Mouse (Mus musculus) adrenal gland, postnatal 36 days (tissue): ENCODE results near the gene H2-T24. TPM values are rescaled to one million over a fixed set of nuclear protein-coding genes. Genes with fewer than 3 reads are reported as not detected.
"Not testable (repeated sequence)": the region's sequence is repeated elsewhere in the genome, so short reads cannot be mapped to it uniquely, and the experiment has no call there.

Experiments
- DNase-seq, 2 experiments: peaks; one replicate each; pipeline ENCODE4 v3.0.0; 2021; ENCODE audit warnings: mixed read lengths in 1 of 2
- total RNA-seq, 2 experiments: library from RNA; stranded (reverse); gene quantifications; 2 replicates each; pipeline ENCODE4 v1.2.3; 2021

H2-T24 gene
- total RNA-seq, 2 experiments from 2014 or later = 6.5 to 9.3 TPM

- DNase-seq = peak; percentile 33 to 55
These were observed 3.6 kb upstream of the H2-T24 start for GRCm38 (mm10) chr17:36023710-36024654.

- DNase-seq = no peak
These were observed 2.6 kb upstream of the H2-T24 start for GRCm38 (mm10) chr17:36022922-36023321.

- no peak for DNase-seq
These were observed 1.7 kb upstream of the H2-T24 start for GRCm38 (mm10) chr17:36022098-36022497.

- DNase-seq = no peak
These were observed 949 bp upstream of the H2-T24 start for GRCm38 (mm10) chr17:36021309-36021708.

- no peak for DNase-seq
These were observed 841 bp downstream of the H2-T24 start for GRCm38 (mm10) chr17:36019519-36019918.

- peak; percentile 34 to 51 for DNase-seq
These were observed 1.4 kb downstream of the H2-T24 start for GRCm38 (mm10) chr17:36018979-36019378.

- no peak for DNase-seq
These were observed 3.3 kb downstream of the H2-T24 start for GRCm38 (mm10) chr17:36017046-36017445.

- DNase-seq = no peak
These were observed 5.4 kb downstream of the H2-T24 start for GRCm38 (mm10) chr17:36014977-36015376.

GRCm38 (mm10) chr17:36004409-36004808 lies 16.0 kb downstream of the H2-T24 start:
- not testable (repeated sequence) for DNase-seq

- DNase-seq = no peak
These were observed 17.0 kb downstream of the H2-T24 start for GRCm38 (mm10) chr17:36003331-36003730.

- no peak for DNase-seq
These were observed 18.4 kb downstream of the H2-T24 start for GRCm38 (mm10) chr17:36001966-36002365.

- no peak for DNase-seq
These were observed 19.1 kb downstream of the H2-T24 start for GRCm38 (mm10) chr17:36001121-36001897.

- no peak for DNase-seq
These were observed 20.0 kb downstream of the H2-T24 start for GRCm38 (mm10) chr17:36000349-36000748.

- DNase-seq = no peak
These were observed 21.0 kb downstream of the H2-T24 start for GRCm38 (mm10) chr17:35999356-35999755.

- DNase-seq = no peak
These were observed 21.6 kb downstream of the H2-T24 start for GRCm38 (mm10) chr17:35998545-35999305.

GRCm38 (mm10) chr17:35997713-35998510 lies 22.4 kb downstream of the H2-T24 start:
- DNase-seq = peak; percentile 19 to 51

GRCm38 (mm10) chr17:35996949-35997348 lies 23.4 kb downstream of the H2-T24 start:
- DNase-seq = peak; percentile 94 to 95

GRCm38 (mm10) chr17:35994879-35995240 lies 25.5 kb downstream of the H2-T24 start:
- no peak for DNase-seq

GRCm38 (mm10) chr17:35994175-35994878 lies 26.0 kb downstream of the H2-T24 start:
- peak; percentile 84 to 88 for DNase-seq

GRCm38 (mm10) chr17:35993675-35994074 lies 26.7 kb downstream of the H2-T24 start:
- DNase-seq = peak; percentile 82 to 86

GRCm38 (mm10) chr17:35991781-35992180 lies 28.6 kb downstream of the H2-T24 start:
- DNase-seq = no peak
